Mouse (Mus musculus) megakaryocyte, embryonic 14.5 days (primary cell): ENCODE data around the gene B9d1.

ENCODE experiments used
- FLI1 ChIP-seq: IDR thresholded peaks from 2 replicates; pipeline ENCODE4 v1.6.1; 2012; ENCODE audit warnings: low read length, inconsistent platforms, mixed read lengths
- GATA1 ChIP-seq: IDR thresholded peaks from 3 replicates; pipeline ENCODE4 v1.6.1; 2012; ENCODE audit warnings: mixed read lengths, low read length, inconsistent platforms, borderline replicate concordance

GRCm38 (mm10) chr11:61489874-61490273 is 15.1 kb upstream of the B9d1 start:
- TF ChIP-seq FLI1, result no peak
- TF ChIP-seq GATA1, result no peak
